In genomic region chr4:121003611-121004091, GRCm38 (mm10) we compare ENCODE assay signal across 9 mouse cellular contexts. TPM values are rescaled to one million over a fixed set of nuclear protein-coding genes. Genes with fewer than 3 reads are reported as not detected.
DNase-seq lines count a peak whose midpoint lies in the region; ATAC-seq lines count a peak whose summit lies in the region.
"Had no signal": no experiment of that assay in that cellular context is flagged by ENCODE, and none has a peak within 500 bp of the region (broad histone marks: within the 10 kb centered on the region; RNA-seq: fewer than 3 reads in every experiment).

No protein-coding gene starts in this region.

- peaks cover 9% of the 10 kb centered on the region for H3K36me3 ChIP-seq in megakaryocyte, embryonic 14.5 days (replicated peaks; ENCODE audit: low read length)
- no peaks in the 10 kb centered on the region for H3K36me3 ChIP-seq in liver, embryonic 11.5 days (ENCODE audit: control insufficient read depth, insufficient read depth, low read length)

- H3K4me2 ChIP-seq in liver, embryonic 11.5 days = no peak overlapping the region; the same call in 1 of the 2 replicates

- peaks cover 93% of the 10 kb centered on the region for H3K4me1 ChIP-seq in megakaryocyte, embryonic 14.5 days
- peaks cover 66% of the 10 kb centered on the region for H3K4me1 ChIP-seq in liver, embryonic 11.5 days (replicated peaks; ENCODE audit: control insufficient read depth, insufficient read depth, low read length)

- peak overlapping the region; percentile 34; the same call in 1 of the 2 replicates for H3K27ac ChIP-seq in liver, embryonic 11.5 days (ENCODE audit: low read depth, low read length)

- peak overlapping the region; percentile 51 for H3K4me3 ChIP-seq in megakaryocyte, embryonic 14.5 days (replicated peaks)
- H3K4me3 ChIP-seq in liver, embryonic 11.5 days (ENCODE audit: low read depth, low read length) = no peak overlapping the region

- WGBS in liver, embryonic 11.5 days = 54% methylated on average over 3 of the region's 3 CpGs

- no peaks in the 10 kb centered on the region for H3K27me3 ChIP-seq in megakaryocyte, embryonic 14.5 days (replicated peaks)
- no peaks in the 10 kb centered on the region for H3K27me3 ChIP-seq in liver, embryonic 11.5 days (replicated peaks; ENCODE audit: control insufficient read depth, insufficient read depth, low read length)

- no peak for ATAC-seq in megakaryocyte, adult 5-6 weeks (ENCODE audit: poor library complexity, severe bottlenecking)
- ATAC-seq in liver, embryonic 11.5 days (replicated peaks; ENCODE audit: low FRiP score) = no peak

- H3K9me3 ChIP-seq in megakaryocyte, embryonic 14.5 days = no peaks in the 10 kb centered on the region
- no peaks in the 10 kb centered on the region for H3K9me3 ChIP-seq in liver, embryonic 11.5 days (ENCODE audit: control insufficient read depth, low read length)

- peak; percentile 29 to 32 for DNase-seq in cerebellum, postnatal 10 days
- no peak for DNase-seq in cerebellum, adult 9-11 months
- no peak for DNase-seq in liver, embryonic 11.5 days (ENCODE audit: low spot score)
- DNase-seq in retina, postnatal 1 day = peak; percentile 35
- no peak for DNase-seq in urinary bladder, adult 18-20 months (ENCODE audit: low spot score in 2 of 2)
- no peak for DNase-seq in ovary, postnatal 14 days (ENCODE audit: low spot score)
- DNase-seq: gastrocnemius, postnatal 10 days had no signal

- H3K9ac ChIP-seq in liver, embryonic 11.5 days (ENCODE audit: low read depth, low read length) = no peak overlapping the region

RNA-seq across cellular contexts. Expression of gene Smap2, which starts 13.4 kb away (rescaled TPM):
- polyA plus RNA-seq in megakaryocyte, embryonic 14.5 days (2012; ENCODE audit: insufficient read depth, low replicate concordance) = 28.0 and 35.0 TPM in 2 replicates
- total RNA-seq in megakaryocyte, adult 5-6 weeks (2015) = 95.9 and 115 TPM in 2 replicates
- 37.2 and 62.2 TPM in 2 replicates for total RNA-seq in megakaryocyte, adult 5-6 weeks (2017)
- polyA plus RNA-seq in liver, embryonic 11.5 days (2014; fragmentation: Nextera tagmentation; extraction: Ambion mirVana) = 38.8 and 42.3 TPM in 2 replicates

RNA-seq across cellular contexts. Expression of gene Col9a2, which starts 35.5 kb away (rescaled TPM):
- 0.03 TPM in 1 of 2 replicates, not detected in the other for polyA plus RNA-seq in megakaryocyte, embryonic 14.5 days (2012; ENCODE audit: insufficient read depth, low replicate concordance)
- not detected in 2 replicates for total RNA-seq in megakaryocyte, adult 5-6 weeks (2015)
- total RNA-seq in megakaryocyte, adult 5-6 weeks (2017) = not detected in 2 replicates
- polyA plus RNA-seq in liver, embryonic 11.5 days (2014; fragmentation: Nextera tagmentation; extraction: Ambion mirVana) = 1.9 and 2.9 TPM in 2 replicates

RNA-seq across cellular contexts. Expression of gene Zfp69, which starts 52.2 kb away (rescaled TPM):
- 2.1 and 3.0 TPM in 2 replicates for polyA plus RNA-seq in megakaryocyte, embryonic 14.5 days (2012; ENCODE audit: insufficient read depth, low replicate concordance)
- total RNA-seq in megakaryocyte, adult 5-6 weeks (2015) = 1.0 and 2.3 TPM in 2 replicates
- total RNA-seq in megakaryocyte, adult 5-6 weeks (2017) = 0.85 and 0.92 TPM in 2 replicates
- 4.2 and 5.6 TPM in 2 replicates for polyA plus RNA-seq in liver, embryonic 11.5 days (2014; fragmentation: Nextera tagmentation; extraction: Ambion mirVana)

Comparison
In these comparisons a context has a peak if more than half of its experiments do, and no peak if none do; other contexts are left out.
1. DNase-seq: peak in cerebellum, postnatal 10 days (2 of 2) and retina, postnatal 1 day (single experiment); none in cerebellum, adult 9-11 months (single experiment), liver, embryonic 11.5 days (single experiment), urinary bladder, adult 18-20 months (0 of 2) and ovary, postnatal 14 days (single experiment).